Mouse (Mus musculus) kidney, embryonic 14.5 days (tissue): ENCODE measurements at regions not wholly inside any gene's neighbourhood (a gene's known extent, or its start where the extent isn't known, plus 50 kb on each side); places are given as distances from the start of the nearest gene placed in this dataset.
A peak's percentile ranks its signal among the peaks of the same experiment; 100 is the strongest.

Experiments
- ATAC-seq: fragments of 200-750 bp; cut with Nextera tagmentation; 2 replicates; pipeline ENCODE4 v1.8.0; 2017; ENCODE audit warnings: moderate number of reproducible peaks, mild to moderate bottlenecking, moderate TSS enrichment, moderate library complexity; ENCODE audit not compliant: low FRiP score, low TSS enrichment
- H3K27ac ChIP-seq: fragments of 300-500 bp; sonication (generic); 2 replicates; pipeline ENCODE4 v1.5.1; 2014; ENCODE audit warnings: low read depth, mild to moderate bottlenecking, low read length, moderate library complexity, mixed read lengths
- H3K27me3 ChIP-seq: fragments of 300-500 bp; sonication (generic); 2 replicates; pipeline ENCODE4 v1.6.1; 2014; ENCODE audit warnings: mild to moderate bottlenecking, low read length; ENCODE audit not compliant: control insufficient read depth, insufficient read depth
- H3K36me3 ChIP-seq: fragments of 300-500 bp; sonication (generic); 2 replicates; pipeline ENCODE4 v1.6.1; 2014; ENCODE audit warnings: low read length, mixed read lengths; ENCODE audit not compliant: control insufficient read depth, insufficient read depth
- H3K4me1 ChIP-seq: fragments of 300-500 bp; sonication (generic); 2 replicates; pipeline ENCODE4 v1.6.1; 2014; ENCODE audit warnings: low read length, mixed read lengths; ENCODE audit not compliant: control insufficient read depth, insufficient read depth
- H3K4me2 ChIP-seq: fragments of 300-500 bp; sonication (generic); replicated peaks from 2 replicates; pipeline ENCODE4 v1.6.1; 2014; ENCODE audit warnings: low read depth, mild to moderate bottlenecking, low read length
- H3K4me3 ChIP-seq: fragments of 300-500 bp; sonication (generic); 2 replicates; pipeline ENCODE4 v1.5.1; 2014; ENCODE audit warnings: mild to moderate bottlenecking, low read length
- H3K9ac ChIP-seq: fragments of 300-500 bp; sonication (generic); 2 replicates; pipeline ENCODE4 v1.6.1; 2014; ENCODE audit warnings: low read depth, mild to moderate bottlenecking, low read length, moderate library complexity
- H3K9me3 ChIP-seq: fragments of 300-500 bp; sonication (generic); 2 replicates; pipeline ENCODE4 v1.6.1; 2016; ENCODE audit warnings: low read length; ENCODE audit not compliant: control insufficient read depth
- WGBS: fragments of 180-500 bp; shearing (Covaris S2); extraction: QIAGEN DNeasy Blood & Tissue Kit; methylation state at CpG from one replicate; pipeline ENCODE4 v1.1.7; 2014; 5-methylcytosine and 5-hydroxymethylcytosine counted together

GRCm38 (mm10) chr10:97141561-97141960 is 337.8 kb upstream of the Dcn start:
- Histone ChIP-seq H3K36me3 (no peaks in the 10 kb centered on the region), H3K4me2 (no peak overlapping the region), H3K4me1 (no peaks in the 10 kb centered on the region), H3K27ac (no peak overlapping the region), H3K9me3 (no peaks in the 10 kb centered on the region), H3K4me3 (no peak overlapping the region), H3K9ac (no peak overlapping the region), H3K27me3 (no peaks in the 10 kb centered on the region)
- ATAC-seq = no peak
- WGBS = 30% methylated on average over 2 of the region's 2 CpGs

GRCm38 (mm10) chr10:97158561-97159395 is 320.6 kb upstream of the Dcn start:
- H3K27ac ChIP-seq = no peak overlapping the region
- WGBS = 49% methylated on average over 10 of the region's 11 CpGs

DNA sequence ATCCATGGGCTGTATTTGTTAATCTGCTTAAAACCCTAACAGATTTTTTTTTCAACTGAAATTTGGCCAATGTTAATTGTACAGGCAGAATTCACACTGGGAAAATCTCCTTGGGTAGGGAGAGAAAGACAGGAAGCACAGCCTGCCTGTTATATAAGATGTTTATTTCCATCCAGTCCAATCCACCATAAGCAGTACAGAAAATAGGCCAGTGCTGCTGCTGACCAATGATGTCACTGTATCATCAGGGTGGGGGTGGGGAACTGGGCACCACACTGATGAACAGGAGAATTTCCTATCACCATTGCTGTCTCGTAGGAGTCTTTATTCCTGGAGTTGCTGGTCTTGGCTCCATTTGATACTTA is 320.0 kb upstream of the Dcn start:
- no peak overlapping the region for H3K4me2 ChIP-seq
- 61% methylated on average over 1 of the region's 1 CpGs for WGBS
- H3K9me3 ChIP-seq = no peaks in the 10 kb centered on the region
- no peaks in the 10 kb centered on the region for H3K27me3 ChIP-seq
- no peak overlapping the region for H3K4me3 ChIP-seq
- ATAC-seq = no peak
- no peak overlapping the region for H3K27ac ChIP-seq
- H3K9ac ChIP-seq = no peak overlapping the region
- no peaks in the 10 kb centered on the region for H3K36me3 ChIP-seq
- peaks cover 7% of the 10 kb centered on the region for H3K4me1 ChIP-seq

More at GRCm38 (mm10) chr10:97158561-97159395, 320.6 kb upstream of the Dcn start:
- Histone ChIP-seq H3K4me2 (no peak overlapping the region), H3K9me3 (no peaks in the 10 kb centered on the region), H3K27me3 (no peaks in the 10 kb centered on the region), H3K36me3 (no peaks in the 10 kb centered on the region), H3K4me3 (no peak overlapping the region), H3K9ac (no peak overlapping the region), H3K4me1 (peaks cover 7% of the 10 kb centered on the region)
- ATAC-seq = peak; percentile 28

GRCm38 (mm10) chr10:97159831-97160575 is 319.4 kb upstream of the Dcn start:
- Histone ChIP-seq H3K36me3 (no peaks in the 10 kb centered on the region), H3K27me3 (no peaks in the 10 kb centered on the region), H3K9ac (no peak overlapping the region), H3K9me3 (no peaks in the 10 kb centered on the region), H3K4me3 (no peak overlapping the region), H3K4me2 (no peak overlapping the region), H3K4me1 (peaks cover 7% of the 10 kb centered on the region), H3K27ac (no peak overlapping the region)
- ATAC-seq = no peak
- WGBS = 52% methylated on average over 10 of the region's 10 CpGs

DNA sequence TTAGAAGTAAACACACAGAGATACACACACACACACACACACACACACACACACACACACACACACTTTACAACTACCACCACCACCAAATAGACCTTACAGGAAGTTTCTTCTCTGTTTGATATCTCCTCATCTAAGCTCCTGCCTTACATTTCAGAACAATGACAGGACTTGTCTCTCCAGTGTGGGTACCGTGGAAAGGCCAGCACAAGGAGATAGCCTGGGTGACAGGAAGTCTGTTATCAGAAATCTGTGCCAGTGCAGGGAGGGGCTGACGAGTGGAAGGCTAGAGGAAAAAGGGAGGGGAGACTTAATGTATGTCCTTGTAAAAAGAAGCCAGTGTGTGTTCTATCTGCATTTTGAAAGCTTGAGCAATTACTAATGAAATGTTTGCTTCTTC is 318.5 kb upstream of the Dcn start:
- ATAC-seq = no peak
- WGBS = 35% methylated on average over 2 of the region's 2 CpGs
- no peak overlapping the region for H3K9ac ChIP-seq
- H3K4me1 ChIP-seq = peaks cover 7% of the 10 kb centered on the region
- no peak overlapping the region for H3K27ac ChIP-seq
- H3K9me3 ChIP-seq = no peaks in the 10 kb centered on the region
- no peaks in the 10 kb centered on the region for H3K27me3 ChIP-seq
- no peak overlapping the region for H3K4me3 ChIP-seq
- no peak overlapping the region for H3K4me2 ChIP-seq
- no peaks in the 10 kb centered on the region for H3K36me3 ChIP-seq

DNA sequence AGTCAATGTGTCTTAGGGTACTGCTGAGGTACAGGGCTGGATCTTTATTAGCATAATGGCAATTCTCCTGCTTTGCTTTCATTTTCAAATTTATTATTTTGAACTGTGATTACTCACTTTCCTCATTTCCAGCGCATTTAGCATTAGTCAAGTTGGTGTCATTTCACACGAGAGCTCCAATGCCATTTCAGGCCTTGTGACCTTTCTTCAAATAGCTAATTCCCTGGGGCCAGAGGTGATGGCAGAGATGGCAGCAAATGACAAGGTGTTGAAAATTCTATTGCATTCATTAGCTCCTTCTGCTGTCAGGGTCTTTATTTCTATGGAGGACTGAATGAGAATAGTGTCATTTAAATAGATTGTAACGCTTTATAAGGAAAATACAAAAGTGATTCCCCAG is 300.9 kb upstream of the Dcn start:
- H3K36me3 ChIP-seq = no peaks in the 10 kb centered on the region
- H3K4me3 ChIP-seq = no peak overlapping the region
- WGBS = 56% methylated on average over 3 of the region's 3 CpGs
- no peak for ATAC-seq
- no peaks in the 10 kb centered on the region for H3K27me3 ChIP-seq
- no peaks in the 10 kb centered on the region for H3K4me1 ChIP-seq
- no peak overlapping the region for H3K27ac ChIP-seq
- H3K9ac ChIP-seq = no peak overlapping the region
- H3K4me2 ChIP-seq = no peak overlapping the region
- no peaks in the 10 kb centered on the region for H3K9me3 ChIP-seq

DNA sequence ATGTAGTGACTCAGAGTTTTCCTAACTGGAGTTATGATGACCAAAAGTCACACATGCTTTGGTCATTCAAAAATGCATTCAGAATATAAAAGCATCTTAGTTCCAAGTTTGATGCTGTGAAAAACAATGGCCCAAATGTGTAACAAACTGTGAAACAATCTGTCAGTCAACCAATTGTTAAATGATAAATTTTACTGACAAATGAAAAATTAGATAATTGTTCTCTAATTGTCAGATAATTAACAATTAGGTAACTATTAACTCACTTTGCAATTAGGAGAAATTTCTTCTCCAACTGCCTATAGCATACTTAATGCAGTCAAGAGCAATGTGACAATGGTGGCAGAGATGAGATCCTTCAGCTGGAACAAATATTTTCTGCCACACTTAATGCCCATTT is 289.7 kb upstream of the Dcn start:
- no peak overlapping the region for H3K4me3 ChIP-seq
- H3K9me3 ChIP-seq = no peaks in the 10 kb centered on the region
- H3K4me2 ChIP-seq = no peak overlapping the region
- no peak for ATAC-seq
- no peak overlapping the region for H3K9ac ChIP-seq
- H3K27ac ChIP-seq = no peak overlapping the region
- no peaks in the 10 kb centered on the region for H3K4me1 ChIP-seq
- no peaks in the 10 kb centered on the region for H3K36me3 ChIP-seq
- H3K27me3 ChIP-seq = no peaks in the 10 kb centered on the region

DNA sequence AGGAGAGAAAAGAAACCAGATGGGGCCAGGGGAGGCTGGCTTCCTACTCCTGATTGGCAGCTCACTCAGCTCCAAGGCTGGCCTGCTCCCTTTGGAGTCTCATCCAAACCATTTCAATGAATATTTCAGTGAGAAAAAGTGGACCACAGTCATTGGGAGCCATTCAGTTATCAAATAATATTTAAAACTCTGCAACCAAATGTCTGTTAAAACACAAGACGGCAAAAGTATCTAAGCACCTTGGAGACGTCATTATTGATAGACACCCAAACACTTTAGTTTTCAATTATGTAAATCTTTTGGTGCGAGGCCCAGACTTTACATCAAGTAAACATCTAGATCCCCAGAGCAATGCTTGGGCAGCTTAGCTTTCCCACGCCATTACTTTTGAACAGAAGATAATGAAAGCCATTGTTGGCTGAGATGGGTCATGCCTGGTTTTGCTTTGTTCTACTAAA is 268.1 kb upstream of the Dcn start:
- Histone ChIP-seq H3K9ac (no peak overlapping the region), H3K9me3 (no peaks in the 10 kb centered on the region), H3K27ac (no peak overlapping the region), H3K4me3 (no peak overlapping the region), H3K4me1 (no peaks in the 10 kb centered on the region), H3K36me3 (no peaks in the 10 kb centered on the region), H3K27me3 (no peaks in the 10 kb centered on the region), H3K4me2 (no peak overlapping the region)
- 91% methylated on average over 4 of the region's 4 CpGs for WGBS
- ATAC-seq = no peak

- no peak overlapping the region for H3K4me2 ChIP-seq
- no peak for ATAC-seq
- H3K27ac ChIP-seq = no peak overlapping the region
- H3K4me1 ChIP-seq = no peaks in the 10 kb centered on the region
- no peaks in the 10 kb centered on the region for H3K27me3 ChIP-seq
- no peaks in the 10 kb centered on the region for H3K36me3 ChIP-seq
- WGBS = 80% methylated on average over 7 of the region's 7 CpGs
- H3K9ac ChIP-seq = no peak overlapping the region
- no peak overlapping the region for H3K4me3 ChIP-seq
- H3K9me3 ChIP-seq = no peaks in the 10 kb centered on the region
These were observed 267.5 kb upstream of the Dcn start for GRCm38 (mm10) chr10:97211785-97212398.
